Mouse (Mus musculus) liver, embryonic 15.5 days (tissue): ENCODE data around the gene Tsen54. TPM values are rescaled to one million over a fixed set of nuclear protein-coding genes. Genes with fewer than 3 reads are reported as not detected.

Experiments used
- ATAC-seq: fragments of 200-750 bp; cut with Nextera tagmentation; 2 replicates; pipeline ENCODE4 v1.8.0; 2017; ENCODE audit warnings: moderate number of reproducible peaks, mild to moderate bottlenecking, moderate library complexity; ENCODE audit not compliant: insufficient read depth
- H3K27ac ChIP-seq: fragments of 300-500 bp; sonication (generic); replicated peaks from 2 replicates; pipeline ENCODE4 v1.5.1; 2015; ENCODE audit warnings: mild to moderate bottlenecking, inconsistent platforms
- H3K27me3 ChIP-seq: fragments of 300-500 bp; sonication (generic); 2 replicates; pipeline ENCODE4 v1.6.1; 2015; ENCODE audit warnings: mild to moderate bottlenecking, inconsistent platforms
- H3K36me3 ChIP-seq: fragments of 300-500 bp; sonication (generic); replicated peaks from 2 replicates; pipeline ENCODE4 v1.6.1; 2015; ENCODE audit warnings: moderate library complexity, mild to moderate bottlenecking, inconsistent platforms
- H3K4me1 ChIP-seq: fragments of 300-500 bp; sonication (generic); replicated peaks from 2 replicates; pipeline ENCODE4 v1.6.1; 2015; ENCODE audit warnings: inconsistent platforms
- H3K4me2 ChIP-seq: fragments of 300-500 bp; sonication (generic); 2 replicates; pipeline ENCODE4 v1.6.1; 2015; ENCODE audit warnings: moderate library complexity, mild to moderate bottlenecking, inconsistent platforms
- H3K4me3 ChIP-seq: fragments of 300-500 bp; sonication (generic); replicated peaks from 2 replicates; pipeline ENCODE4 v1.5.1; 2015; ENCODE audit warnings: mild to moderate bottlenecking, inconsistent platforms
- H3K9ac ChIP-seq: fragments of 300-500 bp; sonication (generic); 2 replicates; pipeline ENCODE4 v1.6.1; 2015; ENCODE audit warnings: moderate library complexity, mild to moderate bottlenecking, inconsistent platforms
- H3K9me3 ChIP-seq: fragments of 300-500 bp; sonication (generic); replicated peaks from 2 replicates; pipeline ENCODE4 v1.6.1; 2016; ENCODE audit warnings: inconsistent platforms
- WGBS: fragments of 180-500 bp; shearing (Covaris S2); methylation state at CpG from one replicate; pipeline ENCODE4 v1.1.7; 2015; ENCODE audit warnings: mixed read lengths; ENCODE audit not compliant: insufficient replicate concordance; 5-methylcytosine and 5-hydroxymethylcytosine counted together
- polyA plus RNA-seq: library from polyadenylated mRNA; unstranded; fragments of >200 nt; fragmentation: Nextera tagmentation; extraction: Ambion mirVana; gene quantifications from 2 replicates; pipeline ENCODE4 v1.2.1, GENCODE M21; 2015

The Tsen54 gene
- polyA plus RNA-seq, 1 experiment from 2014 or later, result 13.7 TPM

- no peak for ATAC-seq
- 90% methylated on average over 24 of the region's 24 CpGs for WGBS
- peaks cover 59% of the 10 kb centered on the region for H3K4me1 ChIP-seq
- H3K4me3 ChIP-seq, result peak overlapping the region; percentile 51; the same call in 1 of the 2 replicates
- H3K36me3 ChIP-seq, result peaks cover 88% of the 10 kb centered on the region
- no peak overlapping the region; the same call in 1 of the 2 replicates for H3K27ac ChIP-seq
- H3K9ac ChIP-seq, result no peak overlapping the region
- no peaks in the 10 kb centered on the region for H3K9me3 ChIP-seq
- H3K4me2 ChIP-seq, result peak overlapping the region; percentile 69
- no peaks in the 10 kb centered on the region for H3K27me3 ChIP-seq
These were observed 11.3 kb upstream of the Tsen54 start for GRCm38 (mm10) chr11:115803072-115803709.

- Histone ChIP-seq H3K4me2 (peak overlapping the region; percentile 69), H3K4me3 (peak overlapping the region; percentile 51), H3K9ac (peak overlapping the region; percentile 52), H3K9me3 (no peaks in the 10 kb centered on the region), H3K27me3 (no peaks in the 10 kb centered on the region), H3K4me1 (peaks cover 77% of the 10 kb centered on the region), H3K27ac (peak overlapping the region; percentile 91), H3K36me3 (peaks cover 74% of the 10 kb centered on the region)
- 19% methylated on average over 7 of the region's 7 CpGs for WGBS
- peak; percentile 90 for ATAC-seq
These were observed 9.5 kb upstream of the Tsen54 start for GRCm38 (mm10) chr11:115805005-115805404.

GRCm38 (mm10) chr11:115806154-115806553, 8.4 kb upstream of the Tsen54 start:
- peaks cover 88% of the 10 kb centered on the region for H3K4me1 ChIP-seq
- peak overlapping the region; percentile 78 for H3K27ac ChIP-seq
- H3K36me3 ChIP-seq, result peaks cover 71% of the 10 kb centered on the region
- H3K4me2 ChIP-seq, result peak overlapping the region; percentile 29
- no peak for ATAC-seq
- no peak overlapping the region; the same call in 1 of the 2 replicates for H3K4me3 ChIP-seq
- WGBS, result 80% methylated on average over 10 of the region's 10 CpGs
- H3K9ac ChIP-seq, result no peak overlapping the region
- H3K9me3 ChIP-seq, result no peaks in the 10 kb centered on the region
- no peaks in the 10 kb centered on the region for H3K27me3 ChIP-seq

GRCm38 (mm10) chr11:115807306-115807705, 7.2 kb upstream of the Tsen54 start:
- H3K9me3 ChIP-seq, result no peaks in the 10 kb centered on the region
- no peak for ATAC-seq
- no peak overlapping the region for H3K4me3 ChIP-seq
- H3K27me3 ChIP-seq, result no peaks in the 10 kb centered on the region
- WGBS, result 80% methylated on average over 6 of the region's 6 CpGs
- H3K36me3 ChIP-seq, result peaks cover 66% of the 10 kb centered on the region
- no peak overlapping the region for H3K4me2 ChIP-seq
- no peak overlapping the region for H3K9ac ChIP-seq
- H3K4me1 ChIP-seq, result peaks cover 95% of the 10 kb centered on the region
- H3K27ac ChIP-seq, result peak overlapping the region; percentile 78

- no peak overlapping the region for H3K9ac ChIP-seq
- WGBS, result 85% methylated on average over 11 of the region's 11 CpGs
- H3K27ac ChIP-seq, result 0 out of 2 replicates have a peak overlapping the region, but pooled peaks have one; percentile 78
- H3K4me2 ChIP-seq, result no peak overlapping the region
- no peaks in the 10 kb centered on the region for H3K27me3 ChIP-seq
- H3K4me1 ChIP-seq, result peaks cover 97% of the 10 kb centered on the region
- H3K36me3 ChIP-seq, result peaks cover 59% of the 10 kb centered on the region
- no peak for ATAC-seq
- no peak overlapping the region for H3K4me3 ChIP-seq
- no peaks in the 10 kb centered on the region for H3K9me3 ChIP-seq
These were observed 6.6 kb upstream of the Tsen54 start for GRCm38 (mm10) chr11:115807971-115808370.

- no peak for ATAC-seq
These were observed 5.7 kb upstream of the Tsen54 start for GRCm38 (mm10) chr11:115808696-115809310.

GRCm38 (mm10) chr11:115809311-115809781, 5.2 kb upstream of the Tsen54 start:
- peaks cover 47% of the 10 kb centered on the region for H3K36me3 ChIP-seq
- WGBS, result 43% methylated on average over 8 of the region's 8 CpGs
- H3K27ac ChIP-seq, result peak overlapping the region; percentile 59; the same call in 1 of the 2 replicates
- H3K27me3 ChIP-seq, result no peaks in the 10 kb centered on the region
- peak overlapping the region; percentile 100; the same call in 1 of the 2 replicates for H3K4me2 ChIP-seq
- peaks cover 96% of the 10 kb centered on the region for H3K4me1 ChIP-seq
- H3K9me3 ChIP-seq, result no peaks in the 10 kb centered on the region
- H3K4me3 ChIP-seq, result no peak overlapping the region
- no peak overlapping the region for H3K9ac ChIP-seq
- ATAC-seq, result no peak

More at GRCm38 (mm10) chr11:115808696-115809310, 5.7 kb upstream of the Tsen54 start:
- Histone ChIP-seq H3K4me2 (peak overlapping the region; percentile 100; the same call in 1 of the 2 replicates), H3K4me1 (peaks cover 95% of the 10 kb centered on the region), H3K36me3 (peaks cover 51% of the 10 kb centered on the region), H3K27ac (peak overlapping the region; percentile 5; the same call in 1 of the 2 replicates), H3K9me3 (no peaks in the 10 kb centered on the region), H3K27me3 (no peaks in the 10 kb centered on the region), H3K9ac (0 out of 2 replicates have a peak overlapping the region, but pooled peaks have one; percentile 1), H3K4me3 (no peak overlapping the region)
- 27% methylated on average over 10 of the region's 10 CpGs for WGBS

GRCm38 (mm10) chr11:115810377-115810776, 4.1 kb upstream of the Tsen54 start:
- peaks cover 38% of the 10 kb centered on the region for H3K36me3 ChIP-seq
- peak overlapping the region; percentile 2; the same call in 1 of the 2 replicates for H3K4me3 ChIP-seq
- peak overlapping the region; percentile 59 for H3K27ac ChIP-seq
- peaks cover 93% of the 10 kb centered on the region for H3K4me1 ChIP-seq
- no peak for ATAC-seq
- 77% methylated on average over 14 of the region's 14 CpGs for WGBS
- no peaks in the 10 kb centered on the region for H3K27me3 ChIP-seq
- peak overlapping the region; percentile 100 for H3K4me2 ChIP-seq
- H3K9ac ChIP-seq, result no peak overlapping the region
- H3K9me3 ChIP-seq, result no peaks in the 10 kb centered on the region

- Histone ChIP-seq H3K9me3 (no peaks in the 10 kb centered on the region), H3K4me2 (peak overlapping the region; percentile 100), H3K4me3 (peak overlapping the region; percentile 80), H3K27ac (no peak overlapping the region), H3K4me1 (peaks cover 94% of the 10 kb centered on the region), H3K9ac (peak overlapping the region; percentile 10; the same call in 1 of the 2 replicates), H3K27me3 (no peaks in the 10 kb centered on the region), H3K36me3 (peaks cover 32% of the 10 kb centered on the region)
- 79% methylated on average over 20 of the region's 20 CpGs for WGBS
- no peak for ATAC-seq
These were observed 3.0 kb upstream of the Tsen54 start for GRCm38 (mm10) chr11:115811381-115812093.

- no peak for ATAC-seq
- Histone ChIP-seq H3K4me1 (peaks cover 88% of the 10 kb centered on the region), H3K36me3 (peaks cover 29% of the 10 kb centered on the region), H3K4me3 (peak overlapping the region; percentile 80), H3K9me3 (no peaks in the 10 kb centered on the region), H3K27ac (no peak overlapping the region), H3K9ac (peak overlapping the region; percentile 79; the same call in 1 of the 2 replicates), H3K4me2 (peak overlapping the region; percentile 100), H3K27me3 (no peaks in the 10 kb centered on the region)
- WGBS, result 75% methylated on average over 7 of the region's 7 CpGs
These were observed 2.4 kb upstream of the Tsen54 start for GRCm38 (mm10) chr11:115812095-115812494.
